11 mouse cellular contexts compared by ENCODE assay signal in genomic region chr10:85214847-85215246, GRCm38 (mm10). TPM values are rescaled to one million over a fixed set of nuclear protein-coding genes. Genes with fewer than 3 reads are reported as not detected.
A peak's percentile ranks its signal among the peaks of the same experiment; 100 is the strongest.
DNase-seq lines count a peak whose midpoint lies in the region; ATAC-seq lines count a peak whose summit lies in the region.
"Had no signal": no experiment of that assay in that cellular context is flagged by ENCODE, and none has a peak within 500 bp of the region (broad histone marks: within the 10 kb centered on the region; RNA-seq: fewer than 3 reads in every experiment).

No protein-coding gene starts in this region.

- 66% methylated on average over 5 of the region's 5 CpGs for whole genome bisulfite sequencing in midbrain, embryonic 16.5 days

- ATAC-seq in midbrain, embryonic 16.5 days: peak; percentile 82

- intact Hi-C loops in left cerebral cortex, postnatal 14 days (cut with DNase I): no loop called here

- peak; percentile 12 for DNase-seq in embryo, embryonic 11 days
- no peak for DNase-seq in embryo, embryonic 9.5 days (ENCODE audit: extremely low spot score)
- peak; percentile 29 to 36 for DNase-seq in left cerebral cortex, postnatal 14 days (ENCODE audit: low spot score in 2 of 2)
- DNase-seq in left cerebral cortex, adult 11 months (ENCODE audit: low spot score): no peak
- peak; percentile 30 for DNase-seq in cerebellum, adult 9-11 months
- DNase-seq in spleen, adult 12 weeks (ENCODE audit: low spot score): no peak
- no peak for DNase-seq in urinary bladder, postnatal 4 days (ENCODE audit: low spot score in 2 of 2)
- DNase-seq: heart, adult 11 months; lung, postnatal 4 days; thymus, postnatal 36 days had no signal

- peak overlapping the region; percentile 39 for H3K4me2 ChIP-seq in midbrain, embryonic 16.5 days (ENCODE audit: low read length)

- no peaks in the 10 kb centered on the region for H3K9me3 ChIP-seq in midbrain, embryonic 16.5 days (replicated peaks; ENCODE audit: control insufficient read depth, low read length, poor library complexity, severe bottlenecking)

- no peak overlapping the region for H3K4me3 ChIP-seq in midbrain, embryonic 16.5 days (ENCODE audit: low read depth, low read length)

- no peak overlapping the region for H3K9ac ChIP-seq in midbrain, embryonic 16.5 days (ENCODE audit: low read depth, low read length)

- H3K27ac ChIP-seq in midbrain, embryonic 16.5 days (ENCODE audit: low read length): 0 out of 2 replicates have a peak overlapping the region, but pooled peaks have one; percentile 22

- H3K4me1 ChIP-seq in midbrain, embryonic 16.5 days (ENCODE audit: control insufficient read depth, insufficient read depth, low read length): peaks cover 5% of the 10 kb centered on the region; the same call in 1 of the 2 replicates

- no peaks in the 10 kb centered on the region for H3K36me3 ChIP-seq in midbrain, embryonic 16.5 days (ENCODE audit: control insufficient read depth, insufficient read depth, low read length)

- H3K27me3 ChIP-seq in midbrain, embryonic 16.5 days (ENCODE audit: control insufficient read depth, insufficient read depth, low read depth, low read length): no peaks in the 10 kb centered on the region

RNA-seq across cellular contexts. Expression of gene Cry1, which starts 30.0 kb away (rescaled TPM):
- 10 to 100 TPM; 15.0 to 18.6 TPM for total RNA-seq in left cerebral cortex, postnatal 14 days (2021)
- 41.8 and 43.5 TPM in 2 replicates for polyA plus RNA-seq in midbrain, embryonic 16.5 days (2015; fragmentation: Nextera tagmentation; extraction: Ambion mirVana)

Comparison
In these comparisons a context has a peak if more than half of its experiments do, and no peak if none do; other contexts are left out.
1. DNase-seq: peak in embryo, embryonic 11 days (single experiment), left cerebral cortex, postnatal 14 days (2 of 2) and cerebellum, adult 9-11 months (single experiment); none in embryo, embryonic 9.5 days (single experiment), left cerebral cortex, adult 11 months (single experiment), spleen, adult 12 weeks (single experiment) and urinary bladder, postnatal 4 days (0 of 2).